Mouse (Mus musculus): ENCODE results near the gene Gm20388. TPM values are rescaled to one million over a fixed set of nuclear protein-coding genes. Genes with fewer than 3 reads are reported as not detected.
"Not testable (repeated sequence)": the region's sequence is repeated elsewhere in the genome, so short reads cannot be mapped to it uniquely, and the experiment has no call there.

The Gm20388 gene
- polyA plus RNA-seq, 2 experiments = 8.5 TPM; not detected in 1

DNA sequence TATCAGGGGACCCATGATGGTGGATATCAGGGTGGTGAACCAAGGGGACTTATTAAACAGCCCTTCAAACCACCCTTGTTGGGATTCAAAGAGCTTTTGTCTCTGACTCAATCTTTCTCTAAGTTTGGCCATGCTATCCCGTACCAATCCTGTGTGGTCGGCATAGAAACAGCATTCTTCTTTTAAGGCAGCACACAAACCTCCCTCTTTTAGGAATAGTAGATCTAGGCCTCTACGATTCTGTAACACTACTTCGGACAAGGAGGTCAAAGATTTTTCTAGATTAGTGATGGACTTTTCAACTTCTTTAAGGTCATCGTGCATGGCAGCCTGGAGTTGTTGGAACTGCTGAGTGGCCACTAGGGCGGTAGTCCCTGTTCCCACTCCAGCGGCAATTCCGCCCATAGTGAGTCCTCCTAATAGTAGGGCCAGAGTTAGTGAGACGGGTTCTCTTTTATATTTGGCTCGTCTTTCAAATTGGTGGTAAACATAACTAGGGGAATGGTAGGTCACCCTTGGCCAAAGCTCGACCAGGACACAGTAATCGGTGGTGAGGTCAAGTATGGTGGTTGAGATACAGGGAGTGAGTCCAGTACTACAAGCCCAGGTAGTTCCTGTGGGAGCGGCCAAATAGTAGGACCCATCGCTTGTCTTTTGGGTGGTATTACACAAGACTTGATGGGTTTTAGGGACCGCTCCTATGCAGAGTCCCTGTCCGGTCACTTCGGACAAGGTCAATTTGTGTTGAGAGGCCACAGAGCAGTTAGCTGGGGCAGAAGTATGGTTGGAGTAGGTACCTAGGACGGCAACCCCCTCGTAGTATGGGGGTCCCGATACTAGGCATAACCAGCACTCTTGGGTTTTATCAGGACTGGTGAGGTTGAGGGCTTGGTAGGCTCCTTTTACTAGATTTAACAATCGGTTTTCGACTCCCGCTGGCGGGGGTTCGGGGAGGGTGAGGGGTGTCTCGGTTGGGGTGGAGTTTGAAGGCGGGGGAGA is 3516.2 kb downstream of the Gm20388 start:
- H3K9ac ChIP-seq (replicated peaks) = no peak overlapping the region
- peaks cover 28% of the 10 kb centered on the region for H3K9me3 ChIP-seq (ENCODE audit: control insufficient read depth, low read length)

DNA sequence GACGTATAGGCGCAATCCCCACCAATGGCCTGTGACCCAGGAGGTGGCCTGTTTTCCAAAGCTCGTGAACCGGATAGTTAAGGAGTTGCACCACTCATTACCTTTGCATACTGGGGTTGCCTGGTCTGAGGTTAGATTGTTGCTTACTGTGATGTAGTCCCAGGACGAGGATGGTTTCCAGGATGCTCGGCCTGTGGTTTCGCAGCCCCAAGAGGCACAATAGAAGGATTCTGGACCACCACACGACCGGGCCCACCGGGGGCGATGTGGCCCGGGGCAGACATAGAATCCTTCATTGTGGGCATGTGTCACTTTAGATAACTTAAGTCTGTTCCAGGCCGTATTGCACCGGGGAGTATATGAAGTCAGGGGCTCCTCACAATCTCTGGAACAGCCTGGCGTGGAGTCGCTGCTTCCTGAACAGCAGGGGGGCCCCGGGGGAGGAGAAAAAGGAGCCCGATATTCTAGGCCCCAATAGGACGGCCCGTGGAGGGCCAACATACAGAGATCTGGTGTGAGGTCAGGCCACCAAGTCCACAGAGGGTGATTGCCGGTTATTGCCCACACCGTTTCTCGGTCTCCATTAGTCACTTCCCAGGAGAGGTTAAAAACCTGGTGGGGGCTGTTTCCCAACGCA is 3517.1 kb downstream of the Gm20388 start:
- peaks cover 34% of the 10 kb centered on the region for H3K9me3 ChIP-seq (ENCODE audit: control insufficient read depth, low read length)
- H3K4me1 ChIP-seq (replicated peaks; ENCODE audit: control insufficient read depth in 2 of 2, insufficient read depth in 2 of 2, low read length in 1 of 2) = no peaks in the 10 kb centered on the region
- no peak for TF ChIP-seq EP300 (IDR thresholded peaks at IDR 0.05; ENCODE audit: low read depth)
- TF ChIP-seq CTCF (IDR thresholded peaks at IDR 0.05; ENCODE audit: low read depth) = no peak
- H3K36me3 ChIP-seq (replicated peaks; ENCODE audit: control insufficient read depth, insufficient read depth, low read depth) = no peaks in the 10 kb centered on the region
- no peak for DNase-seq (ENCODE audit: low read depth in 3 of 3, low spot score in 3 of 3)
- H3K27me3 ChIP-seq (ENCODE audit: control insufficient read depth, insufficient read depth, low read length) = no peaks in the 10 kb centered on the region
- no peak for ATAC-seq (ENCODE audit: insufficient read depth)
- H3K4me3 ChIP-seq (ENCODE audit: insufficient read depth in 1 of 2, low read depth in 2 of 2, low read length in 2 of 2) = no peak overlapping the region
- H3K4me2 ChIP-seq (ENCODE audit: low read depth) = no peak overlapping the region
- H3K27ac ChIP-seq = no peak overlapping the region
- H3K9ac ChIP-seq (replicated peaks) = no peak overlapping the region
- 86% methylated on average over 24 of the region's 24 CpGs for WGBS (ENCODE audit: insufficient replicate concordance)

More for the DNA sequence above, 3516.2 kb downstream of the Gm20388 start:
- Histone ChIP-seq H3K4me1 (replicated peaks; ENCODE audit: control insufficient read depth in 2 of 2, insufficient read depth in 2 of 2, low read length in 1 of 2) (no peaks in the 10 kb centered on the region; a peak in 1 of 4 replicates), H3K4me3 (ENCODE audit: insufficient read depth in 1 of 2, low read depth in 2 of 2, low read length in 2 of 2) (no peak overlapping the region), H3K27me3 (ENCODE audit: control insufficient read depth, insufficient read depth, low read length) (no peaks in the 10 kb centered on the region), H3K36me3 (replicated peaks; ENCODE audit: control insufficient read depth, insufficient read depth, low read depth) (no peaks in the 10 kb centered on the region), H3K27ac (no peak overlapping the region), H3K4me2 (ENCODE audit: low read depth) (no peak overlapping the region)
- TF ChIP-seq CTCF (IDR thresholded peaks at IDR 0.05; ENCODE audit: low read depth) (no peak), EP300 (IDR thresholded peaks at IDR 0.05; ENCODE audit: low read depth) (no peak)
- DNase-seq (ENCODE audit: low read depth in 3 of 3, low spot score in 3 of 3) = no peak
- no peak for ATAC-seq (ENCODE audit: insufficient read depth)
- WGBS (ENCODE audit: insufficient replicate concordance) = 86% methylated on average over 27 of the region's 27 CpGs

DNA sequence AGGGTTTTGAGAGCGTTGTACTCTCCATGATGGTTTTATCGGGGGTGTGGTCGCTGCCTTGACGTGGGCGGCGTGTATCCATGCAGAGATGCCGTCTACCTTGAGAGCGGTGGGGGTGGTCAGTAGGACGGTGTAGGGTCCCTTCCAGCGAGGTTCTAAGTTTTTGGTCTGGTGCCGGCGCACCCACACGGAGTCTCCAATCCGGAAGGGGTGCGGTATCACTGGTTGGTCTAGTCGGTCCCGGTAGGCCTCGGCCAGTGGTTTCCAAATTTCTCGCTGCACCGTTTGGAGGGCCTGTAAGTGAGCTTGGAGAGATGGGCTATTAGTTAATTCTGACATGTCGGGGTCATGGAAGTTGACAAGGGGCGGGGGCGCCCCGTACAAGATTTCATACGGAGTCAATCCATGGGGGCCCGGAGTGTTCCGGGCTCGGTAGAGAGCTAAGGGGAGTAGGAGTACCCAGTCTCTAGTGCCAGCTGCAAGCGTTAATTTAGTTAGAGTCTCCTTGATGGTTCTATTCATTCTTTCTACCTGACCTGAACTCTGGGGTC is 3517.8 kb downstream of the Gm20388 start:
- Histone ChIP-seq H3K9ac (replicated peaks) (no peak overlapping the region), H3K27me3 (ENCODE audit: control insufficient read depth, insufficient read depth, low read length) (no peaks in the 10 kb centered on the region), H3K4me2 (ENCODE audit: low read depth) (no peak overlapping the region), H3K4me1 (replicated peaks; ENCODE audit: control insufficient read depth in 2 of 2, insufficient read depth in 2 of 2, low read length in 1 of 2) (no peaks in the 10 kb centered on the region), H3K36me3 (replicated peaks; ENCODE audit: control insufficient read depth, insufficient read depth, low read depth) (no peaks in the 10 kb centered on the region), H3K9me3 (ENCODE audit: control insufficient read depth, low read length) (peaks cover 34% of the 10 kb centered on the region), H3K4me3 (ENCODE audit: insufficient read depth in 1 of 2, low read depth in 2 of 2, low read length in 2 of 2) (no peak overlapping the region), H3K27ac (no peak overlapping the region)
- TF ChIP-seq EP300 (IDR thresholded peaks at IDR 0.05; ENCODE audit: low read depth) (no peak), CTCF (IDR thresholded peaks at IDR 0.05; ENCODE audit: low read depth) (no peak)
- ATAC-seq (ENCODE audit: insufficient read depth) (no peak), DNase-seq (ENCODE audit: low read depth in 3 of 3, low spot score in 3 of 3) (no peak)
- 89% methylated on average over 29 of the region's 29 CpGs for WGBS (ENCODE audit: insufficient replicate concordance)

DNA sequence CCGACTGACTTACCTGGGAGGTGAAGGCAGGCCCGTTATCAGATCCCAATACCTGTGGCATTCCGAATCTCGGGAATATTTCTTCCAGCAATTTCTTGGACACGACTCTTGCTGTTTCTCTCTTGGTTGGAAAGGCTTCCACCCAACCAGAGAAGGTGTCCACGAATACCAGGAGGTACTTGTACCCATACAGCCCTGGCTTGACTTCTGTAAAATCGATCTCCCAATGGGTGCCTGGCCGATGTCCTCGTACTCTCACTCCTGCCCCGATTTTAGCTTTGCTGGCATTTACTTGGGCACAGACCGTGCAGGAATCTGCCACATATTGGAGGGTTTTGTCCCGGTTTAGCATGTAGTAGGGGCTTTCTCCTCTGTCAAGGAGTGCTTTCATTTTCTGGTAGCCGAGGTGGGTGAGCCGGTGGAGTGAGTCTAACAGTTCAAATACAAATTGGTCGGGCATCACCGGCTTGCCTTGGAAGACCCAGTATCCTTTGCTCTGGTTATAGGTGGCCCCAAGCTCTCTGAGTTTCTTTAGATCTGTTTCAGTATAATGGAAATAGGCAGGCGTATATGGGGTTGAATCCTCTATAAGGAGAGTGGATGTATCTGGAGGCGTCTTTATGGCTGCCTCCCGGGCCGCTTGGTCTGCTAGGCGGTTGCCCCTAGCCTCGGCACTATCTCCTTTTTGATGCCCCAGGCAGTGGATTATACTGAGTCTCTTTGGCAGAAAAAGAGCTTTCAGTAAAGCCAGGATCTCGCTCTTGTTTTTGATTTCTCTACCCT is 3518.5 kb downstream of the Gm20388 start:
- Histone ChIP-seq H3K27me3 (ENCODE audit: control insufficient read depth, insufficient read depth, low read length) (no peaks in the 10 kb centered on the region), H3K4me1 (replicated peaks; ENCODE audit: control insufficient read depth in 2 of 2, insufficient read depth in 2 of 2, low read length in 1 of 2) (no peaks in the 10 kb centered on the region), H3K9me3 (ENCODE audit: control insufficient read depth, low read length) (peaks cover 34% of the 10 kb centered on the region), H3K4me3 (ENCODE audit: insufficient read depth in 1 of 2, low read depth in 2 of 2, low read length in 2 of 2) (no peak overlapping the region), H3K36me3 (replicated peaks; ENCODE audit: control insufficient read depth, insufficient read depth, low read depth) (no peaks in the 10 kb centered on the region), H3K9ac (replicated peaks) (no peak overlapping the region), H3K27ac (no peak overlapping the region), H3K4me2 (ENCODE audit: low read depth) (no peak overlapping the region)
- no peak for ATAC-seq (ENCODE audit: insufficient read depth)
- no peak for DNase-seq (ENCODE audit: low read depth in 3 of 3, low spot score in 3 of 3)
- WGBS (ENCODE audit: insufficient replicate concordance) = 79% methylated on average over 23 of the region's 23 CpGs
- no peak for TF ChIP-seq CTCF (IDR thresholded peaks at IDR 0.05; ENCODE audit: low read depth)
- no peak for TF ChIP-seq EP300 (IDR thresholded peaks at IDR 0.05; ENCODE audit: low read depth)

DNA sequence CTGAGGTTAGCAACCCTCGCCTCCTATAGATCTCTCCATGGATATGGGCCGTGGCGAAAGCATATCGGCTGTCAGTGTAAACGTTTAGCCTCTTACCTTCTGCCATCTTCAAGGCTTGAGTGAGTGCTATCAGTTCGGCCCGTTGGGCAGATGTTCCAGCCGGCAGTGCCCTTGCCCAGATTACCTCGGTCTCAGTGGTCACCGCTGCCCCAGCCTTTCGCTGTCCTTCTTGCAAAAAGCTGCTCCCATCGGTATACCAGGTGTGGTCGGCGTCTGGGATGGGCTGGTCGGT is 3519.0 kb downstream of the Gm20388 start:
- not testable (repeated sequence) for H3K4me3 ChIP-seq (ENCODE audit: insufficient read depth in 1 of 2, low read depth in 2 of 2, low read length in 2 of 2)

DNA sequence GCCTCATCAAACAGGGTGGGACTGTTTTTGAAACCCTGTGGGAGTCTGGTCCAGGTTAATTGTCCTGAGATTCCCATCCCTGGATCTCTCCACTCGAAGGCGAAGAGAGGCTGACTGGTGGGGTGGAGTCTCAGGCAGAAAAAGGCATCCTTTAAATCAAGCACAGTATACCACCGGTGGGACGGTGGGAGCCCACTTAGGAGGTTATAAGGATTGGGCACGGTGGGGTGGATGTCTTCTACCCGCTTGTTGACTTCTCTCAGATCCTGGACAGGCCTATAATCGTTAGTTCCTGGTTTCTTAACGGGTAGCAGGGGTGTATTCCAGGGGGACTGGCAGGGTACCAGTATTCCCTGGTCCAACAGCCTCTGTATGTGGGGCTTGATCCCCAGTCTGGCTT is 3520.3 kb downstream of the Gm20388 start:
- H3K4me3 ChIP-seq (ENCODE audit: insufficient read depth in 1 of 2, low read depth in 2 of 2, low read length in 2 of 2); H3K4me2 ChIP-seq (ENCODE audit: low read depth); H3K27ac ChIP-seq; DNase-seq (ENCODE audit: low read depth in 3 of 3, low spot score in 3 of 3); H3K27me3 ChIP-seq (ENCODE audit: control insufficient read depth, insufficient read depth, low read length); H3K4me1 ChIP-seq (replicated peaks; ENCODE audit: control insufficient read depth in 2 of 2, insufficient read depth in 2 of 2, low read length in 1 of 2); ATAC-seq (ENCODE audit: insufficient read depth); H3K9ac ChIP-seq (replicated peaks); H3K36me3 ChIP-seq (replicated peaks; ENCODE audit: control insufficient read depth, insufficient read depth, low read depth): not testable (repeated sequence)
- WGBS (ENCODE audit: insufficient replicate concordance) = 61% methylated on average over 7 of the region's 8 CpGs
- peaks cover 34% of the 10 kb centered on the region for H3K9me3 ChIP-seq (ENCODE audit: control insufficient read depth, low read length)

More for the DNA sequence above, 3519.0 kb downstream of the Gm20388 start:
- not testable (repeated sequence) for H3K27me3 ChIP-seq (ENCODE audit: control insufficient read depth, insufficient read depth, low read length); ATAC-seq (ENCODE audit: insufficient read depth); H3K27ac ChIP-seq; DNase-seq (ENCODE audit: low read depth in 3 of 3, low spot score in 3 of 3); H3K36me3 ChIP-seq (replicated peaks; ENCODE audit: control insufficient read depth, insufficient read depth, low read depth); H3K9ac ChIP-seq (replicated peaks); H3K4me2 ChIP-seq (ENCODE audit: low read depth); H3K4me1 ChIP-seq (replicated peaks; ENCODE audit: control insufficient read depth in 2 of 2, insufficient read depth in 2 of 2, low read length in 1 of 2)
- WGBS (ENCODE audit: insufficient replicate concordance) = 88% methylated on average over 15 of the region's 15 CpGs
- peaks cover 34% of the 10 kb centered on the region for H3K9me3 ChIP-seq (ENCODE audit: control insufficient read depth, low read length)

All from liver, embryonic 14.5 days (tissue).